Mouse (Mus musculus): ENCODE results near the gene Itih4. TPM values are rescaled to one million over a fixed set of nuclear protein-coding genes. Genes with fewer than 3 reads are reported as not detected.

Itih4 gene
- not detected for total RNA-seq (2021)
- long read RNA-seq, experiment 1 = 0 reads
- long read RNA-seq, experiment 2 = 0 reads

DNA sequence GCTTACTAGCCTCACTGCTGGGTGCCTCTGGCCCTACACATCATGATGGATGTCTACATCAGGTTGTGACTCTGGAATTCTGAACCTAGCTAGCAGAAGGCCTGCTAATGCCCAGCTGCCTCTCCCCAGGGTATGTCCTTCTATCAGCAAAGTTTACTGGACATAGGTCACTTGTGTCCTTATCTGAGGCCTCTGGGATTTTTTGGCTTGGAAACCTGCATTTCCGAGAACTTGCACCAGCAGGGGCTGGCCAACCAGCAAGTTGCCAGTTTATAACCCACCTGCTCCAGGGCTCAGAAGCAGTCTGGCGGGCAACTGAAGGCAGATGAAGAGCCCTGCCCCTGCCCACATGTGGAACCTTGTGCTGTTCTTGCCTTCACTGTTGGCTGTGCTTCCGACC lies at the start of gene Itih4:
Gene Itih4 (plus strand): TSS at position 273 of the 400 bp plus-strand sequence.
- no peak for DNase-seq
- intact Hi-C loops (cut with DNase I; ENCODE audit: low total_unique reads) = loop anchor here (10.0 kb wide), 1 partner anchor 59 kb away; the partner anchor contains the start of gene Itih1

DNA sequence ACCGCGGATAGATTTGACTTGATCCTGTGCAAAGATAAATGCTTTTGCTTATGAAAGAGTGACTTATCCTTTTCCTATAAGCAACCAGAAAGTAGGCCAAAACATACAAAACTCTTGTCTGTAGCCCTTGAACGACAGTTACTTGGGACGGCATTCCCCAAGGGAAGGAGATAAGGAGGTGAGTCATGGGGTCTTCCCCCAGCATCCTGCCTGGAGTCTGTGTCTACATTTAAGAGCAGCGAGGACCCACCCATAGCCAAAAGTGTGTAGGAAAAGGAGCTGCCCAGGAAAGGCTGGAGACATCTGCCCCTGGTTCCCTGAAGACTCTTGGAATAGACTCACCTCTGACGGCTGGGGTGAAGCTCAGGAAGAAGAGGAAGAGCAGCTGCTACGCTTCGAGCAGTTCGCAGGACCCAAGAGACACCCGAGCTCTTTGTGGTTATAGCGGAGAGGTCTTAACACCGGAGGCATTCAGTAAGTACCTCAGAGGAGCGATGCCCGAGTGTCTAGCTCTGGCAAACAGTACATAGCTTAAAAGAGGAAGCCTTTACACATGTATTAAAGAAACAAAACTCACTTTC lies 48.8 kb upstream of the Itih4 start:
- intact Hi-C loops (cut with DNase I; ENCODE audit: low total_unique reads) = no loop called here
- DNase-seq = no peak

DNA sequence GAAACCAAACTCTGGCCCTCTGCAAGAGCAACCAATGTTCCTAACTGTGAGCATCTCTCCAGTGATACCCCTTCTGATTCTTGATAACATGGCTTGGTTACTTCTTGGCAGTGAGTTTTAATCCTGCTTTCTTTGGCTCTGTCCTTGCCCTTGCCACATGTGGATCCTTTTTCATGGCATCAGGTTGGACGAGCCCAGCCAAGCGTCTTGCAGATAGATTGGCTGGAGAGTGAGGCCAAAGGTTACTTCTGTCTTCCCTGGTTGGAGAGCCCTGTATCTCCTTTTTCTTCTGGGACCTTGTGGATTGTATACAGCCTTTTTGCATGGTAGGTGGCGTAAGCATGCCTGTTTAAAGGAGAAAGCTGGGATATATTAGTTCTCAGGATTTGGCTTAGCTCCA lies 42.6 kb upstream of the Itih4 start:
- intact Hi-C loops (cut with DNase I; ENCODE audit: low total_unique reads) = no loop called here
- no peak for DNase-seq

DNA sequence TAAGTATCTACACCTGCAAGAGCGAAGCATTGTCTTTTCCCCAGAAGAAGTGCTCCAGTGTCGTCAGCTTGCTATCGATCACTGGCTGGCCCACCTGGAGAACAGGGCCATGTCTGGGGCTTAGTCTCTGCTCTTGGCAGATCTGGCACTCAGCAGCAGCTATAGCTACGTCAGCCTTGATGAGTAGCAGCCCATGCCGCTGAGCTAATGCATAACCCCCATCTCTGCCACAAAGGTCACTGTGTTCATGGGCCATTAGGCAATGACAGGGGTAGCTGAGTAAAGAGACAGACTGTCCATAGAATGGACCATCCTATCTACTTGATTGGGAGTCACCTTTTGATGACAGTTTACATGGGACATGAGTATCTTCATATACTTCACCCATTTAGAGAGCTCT lies 35.8 kb upstream of the Itih4 start:
- no peak for DNase-seq
- intact Hi-C loops (cut with DNase I; ENCODE audit: low total_unique reads) = no loop called here

DNA sequence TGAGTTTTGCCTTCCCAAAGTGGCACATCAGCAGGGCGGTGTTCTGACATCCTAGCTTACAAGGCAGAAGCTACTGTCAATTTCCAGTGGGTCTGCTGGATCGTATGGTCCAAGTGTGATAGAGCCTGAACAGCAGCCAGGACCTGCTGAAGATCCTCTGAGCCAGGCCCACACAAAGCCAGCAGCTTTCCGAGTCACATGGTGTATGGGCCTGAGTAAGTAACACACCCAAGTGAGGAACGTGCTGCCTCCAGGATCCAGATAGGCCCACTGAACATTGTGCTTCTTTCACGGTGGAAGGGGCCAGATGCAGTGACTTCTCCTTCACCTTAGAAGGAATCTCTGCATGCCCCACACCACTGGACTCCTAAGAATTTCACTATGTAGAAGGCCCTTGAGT lies 34.0 kb upstream of the Itih4 start:
- intact Hi-C loops (cut with DNase I; ENCODE audit: low total_unique reads) = no loop called here
- DNase-seq = peak; percentile 24

DNA sequence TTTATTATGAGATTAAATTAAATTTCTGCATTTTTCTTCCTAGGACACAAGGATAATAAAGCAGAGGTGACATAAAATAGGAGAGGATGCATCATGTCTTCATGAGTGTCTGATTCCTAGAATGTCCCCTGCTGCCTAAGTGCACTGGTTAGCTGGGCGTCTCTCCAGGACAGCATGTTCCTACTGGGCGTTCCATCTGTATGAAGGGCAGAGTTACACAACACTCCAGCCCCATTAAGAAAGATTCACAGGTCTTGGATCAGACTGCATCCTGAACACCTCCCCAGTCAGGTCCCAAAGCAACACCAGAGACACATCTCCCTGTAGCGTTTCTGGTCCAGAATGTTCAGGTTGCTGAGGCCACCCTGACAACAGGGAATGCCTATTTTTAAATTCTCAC lies 31.0 kb upstream of the Itih4 start:
- intact Hi-C loops (cut with DNase I; ENCODE audit: low total_unique reads) = no loop called here
- DNase-seq = peak; percentile 42

DNA sequence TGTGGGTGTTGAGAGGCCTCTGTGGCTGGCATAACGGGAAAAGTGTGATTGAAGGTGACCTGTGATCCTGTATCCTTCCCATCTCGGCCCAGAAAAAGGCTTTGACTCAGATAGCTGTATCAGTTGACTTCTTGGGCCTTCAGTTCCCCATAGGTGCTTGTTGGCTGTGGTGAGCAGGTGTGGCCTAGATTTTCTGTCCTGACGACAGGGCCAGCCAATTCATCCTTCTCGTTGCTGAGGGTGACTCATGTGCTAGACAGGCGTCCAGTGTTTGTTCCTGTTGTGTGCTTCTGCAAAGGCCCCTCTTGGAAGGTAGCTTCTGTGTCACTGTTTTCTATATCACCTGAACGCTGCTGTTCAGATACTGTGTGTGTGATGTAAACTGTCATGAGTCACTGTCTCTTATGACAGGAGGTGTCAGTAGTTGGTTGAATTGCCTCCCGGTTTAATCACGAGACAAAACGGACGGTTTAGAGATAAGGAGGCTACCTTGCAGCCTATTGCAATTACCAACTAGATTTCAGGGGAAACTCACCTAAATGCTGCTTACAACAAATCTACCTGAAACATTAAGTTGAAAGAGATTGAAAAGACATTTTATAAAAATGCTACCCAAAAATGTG lies 29.3 kb upstream of the Itih4 start:
- no peak for DNase-seq
- intact Hi-C loops (cut with DNase I; ENCODE audit: low total_unique reads) = no loop called here

DNA sequence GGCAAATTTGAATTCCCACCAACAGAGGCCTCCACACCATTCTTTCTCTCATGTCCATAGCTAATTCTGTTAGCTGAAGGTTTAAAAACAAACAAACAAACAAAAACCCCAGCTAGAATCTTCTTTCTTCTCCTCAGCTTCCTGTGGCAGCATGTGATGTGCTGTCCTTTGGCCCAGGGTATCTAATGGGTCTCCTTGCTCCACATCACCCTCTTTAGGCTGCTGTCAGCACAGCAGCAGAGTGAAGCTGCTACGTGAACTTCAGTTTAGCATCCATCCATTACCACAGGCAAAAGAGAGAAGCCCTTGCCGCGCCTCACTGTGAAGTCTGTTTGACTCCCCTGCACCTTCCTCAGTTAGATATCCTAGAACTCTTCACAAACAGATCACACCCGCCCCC lies 28.3 kb upstream of the Itih4 start:
- intact Hi-C loops (cut with DNase I; ENCODE audit: low total_unique reads) = no loop called here

DNA sequence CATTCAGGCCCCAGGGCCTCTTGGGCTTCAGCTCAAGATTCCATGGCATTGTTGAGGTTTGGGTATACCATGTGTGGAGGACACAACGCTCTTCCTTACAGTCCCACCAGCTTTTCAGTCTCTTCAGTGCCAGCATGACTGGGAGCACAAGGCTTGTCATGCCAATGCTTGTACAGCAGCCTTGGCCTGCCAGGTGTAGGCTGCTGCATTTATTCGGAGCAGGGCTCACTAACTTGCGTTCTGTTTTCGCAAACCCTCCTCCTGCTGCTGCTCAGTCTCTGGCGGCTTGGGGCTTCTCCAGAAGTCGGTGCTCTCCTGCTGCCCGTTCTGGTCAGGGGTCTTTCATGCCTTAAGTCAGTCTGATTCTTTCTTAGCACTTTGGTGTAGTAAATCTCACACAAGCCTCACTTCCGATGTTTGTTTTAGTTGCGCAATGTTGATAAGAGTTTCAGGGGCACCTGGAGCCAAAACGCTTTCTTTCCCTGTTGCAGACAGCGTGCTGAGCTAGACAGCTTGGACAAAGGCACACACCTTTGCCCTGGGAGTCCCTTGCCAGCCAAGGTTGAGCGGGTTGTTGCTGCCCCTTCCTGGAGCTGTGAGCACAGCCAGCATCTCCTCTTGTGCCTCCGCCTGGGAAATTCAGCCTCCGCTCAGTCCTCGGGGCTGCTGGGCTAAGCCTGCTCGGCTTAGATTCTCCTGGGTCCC lies 24.7 kb upstream of the Itih4 start:
- no peak for DNase-seq
- intact Hi-C loops (cut with DNase I; ENCODE audit: low total_unique reads) = loop anchor here (5.0 kb wide), 1 partner anchor 164 kb away; no protein-coding TSS in a partner anchor

More for the DNA sequence above, 28.3 kb upstream of the Itih4 start:
- DNase-seq = no peak

DNA sequence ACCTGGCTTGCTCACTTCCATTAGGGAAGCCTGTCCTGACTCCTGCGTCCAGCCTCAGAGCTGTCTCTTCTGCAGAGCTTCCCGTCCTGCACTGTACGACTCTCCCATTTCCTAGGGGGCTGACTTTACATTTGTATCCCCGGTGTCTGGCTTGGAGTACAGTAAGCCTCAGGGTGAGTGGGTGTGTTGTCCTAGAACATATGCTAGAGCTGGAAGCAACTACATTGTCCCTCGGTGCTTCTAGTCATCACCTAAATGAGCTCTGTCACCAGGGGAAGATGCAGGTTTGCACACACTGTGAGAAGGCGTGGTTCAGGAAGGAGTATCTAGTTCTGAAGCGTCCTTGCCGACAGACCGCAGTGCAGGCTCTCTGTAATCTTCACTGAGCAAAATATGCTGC lies 23.9 kb upstream of the Itih4 start:
- DNase-seq = no peak
- intact Hi-C loops (cut with DNase I; ENCODE audit: low total_unique reads) = loop anchor here (5.0 kb wide), 1 partner anchor 165 kb away; no protein-coding TSS in a partner anchor

DNA sequence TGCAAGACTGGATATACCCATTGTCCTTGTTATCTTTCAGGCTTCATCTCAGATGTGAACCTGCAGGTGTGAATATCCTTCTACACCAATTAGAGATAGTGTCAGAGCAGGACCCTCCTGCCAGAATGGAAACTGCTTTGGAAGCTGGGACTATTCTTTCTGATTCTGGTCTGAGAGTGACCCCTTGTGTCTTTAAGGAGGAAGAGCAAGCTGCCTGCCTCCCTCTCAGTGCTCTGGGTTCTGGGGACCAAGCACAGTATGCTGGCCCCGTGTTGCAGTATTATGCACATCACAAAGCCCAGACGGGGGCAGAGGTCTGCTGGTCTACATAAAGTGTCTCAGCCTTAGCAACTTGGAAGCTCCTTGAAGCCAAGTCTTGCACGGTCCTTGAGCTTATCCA lies 21.0 kb upstream of the Itih4 start:
- no peak for DNase-seq
- intact Hi-C loops (cut with DNase I; ENCODE audit: low total_unique reads) = no loop called here

DNA sequence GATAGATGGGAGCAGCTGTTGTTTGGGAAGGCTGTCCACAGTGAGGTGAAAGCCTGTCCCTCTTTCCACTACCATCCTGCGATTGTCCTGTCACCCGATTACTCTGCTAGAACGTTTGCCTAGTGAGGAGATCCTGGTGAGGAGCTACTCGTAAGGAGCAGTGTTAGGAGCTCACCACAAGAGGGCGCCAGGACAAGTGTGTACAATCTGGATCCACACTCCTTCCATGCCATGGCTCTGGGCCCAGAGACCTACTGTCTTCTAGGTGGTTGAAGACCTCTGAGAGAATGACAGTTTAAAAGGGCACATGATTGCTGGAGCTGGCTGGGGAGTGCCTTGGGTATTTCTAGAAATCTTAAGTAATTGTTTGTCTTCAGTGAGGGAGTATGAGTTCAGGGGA lies 19.2 kb upstream of the Itih4 start:
- intact Hi-C loops (cut with DNase I; ENCODE audit: low total_unique reads) = no loop called here
- DNase-seq = peak; percentile 85

DNA sequence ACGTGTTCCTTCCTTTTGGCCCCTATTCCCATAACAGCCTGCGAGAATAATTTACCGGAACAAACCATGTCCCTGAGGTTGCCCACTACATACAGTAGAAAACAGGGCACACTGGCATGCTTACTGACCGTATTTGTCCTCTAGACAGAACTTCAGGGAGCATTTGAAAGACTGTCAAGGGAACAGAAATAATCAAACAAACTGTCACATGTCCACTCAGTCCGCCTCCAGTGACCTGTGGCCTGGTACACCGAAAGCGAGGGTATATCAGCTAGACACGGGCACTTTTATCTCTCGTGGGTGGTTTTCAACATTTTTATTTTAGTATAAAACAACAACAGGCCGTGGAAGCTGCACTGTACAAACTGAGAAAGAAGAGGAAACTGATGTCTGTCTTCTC lies 17.4 kb upstream of the Itih4 start:
- DNase-seq = no peak
- intact Hi-C loops (cut with DNase I; ENCODE audit: low total_unique reads) = no loop called here

DNA sequence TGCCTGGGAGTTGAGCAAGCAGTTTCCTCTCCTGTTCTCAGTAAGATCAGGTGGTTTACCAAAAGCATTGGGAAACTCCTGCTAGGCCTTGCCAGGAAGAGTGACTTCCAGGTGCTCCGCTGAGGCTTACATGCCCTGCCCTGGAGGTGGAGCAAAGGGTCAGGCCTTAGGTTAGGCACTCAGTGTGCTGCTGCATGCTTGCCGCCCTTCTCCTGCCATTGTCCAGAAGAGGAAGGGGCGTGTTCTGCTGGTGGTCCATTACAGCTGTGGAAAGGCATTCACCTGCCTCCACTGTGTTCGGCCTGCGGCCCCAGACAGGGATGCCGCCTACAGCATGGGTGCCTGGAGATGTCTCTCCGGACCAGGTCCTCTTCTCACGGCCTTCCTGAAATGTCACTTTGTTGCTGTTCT lies 16.9 kb upstream of the Itih4 start:
- DNase-seq = no peak
- intact Hi-C loops (cut with DNase I; ENCODE audit: low total_unique reads) = no loop called here

DNA sequence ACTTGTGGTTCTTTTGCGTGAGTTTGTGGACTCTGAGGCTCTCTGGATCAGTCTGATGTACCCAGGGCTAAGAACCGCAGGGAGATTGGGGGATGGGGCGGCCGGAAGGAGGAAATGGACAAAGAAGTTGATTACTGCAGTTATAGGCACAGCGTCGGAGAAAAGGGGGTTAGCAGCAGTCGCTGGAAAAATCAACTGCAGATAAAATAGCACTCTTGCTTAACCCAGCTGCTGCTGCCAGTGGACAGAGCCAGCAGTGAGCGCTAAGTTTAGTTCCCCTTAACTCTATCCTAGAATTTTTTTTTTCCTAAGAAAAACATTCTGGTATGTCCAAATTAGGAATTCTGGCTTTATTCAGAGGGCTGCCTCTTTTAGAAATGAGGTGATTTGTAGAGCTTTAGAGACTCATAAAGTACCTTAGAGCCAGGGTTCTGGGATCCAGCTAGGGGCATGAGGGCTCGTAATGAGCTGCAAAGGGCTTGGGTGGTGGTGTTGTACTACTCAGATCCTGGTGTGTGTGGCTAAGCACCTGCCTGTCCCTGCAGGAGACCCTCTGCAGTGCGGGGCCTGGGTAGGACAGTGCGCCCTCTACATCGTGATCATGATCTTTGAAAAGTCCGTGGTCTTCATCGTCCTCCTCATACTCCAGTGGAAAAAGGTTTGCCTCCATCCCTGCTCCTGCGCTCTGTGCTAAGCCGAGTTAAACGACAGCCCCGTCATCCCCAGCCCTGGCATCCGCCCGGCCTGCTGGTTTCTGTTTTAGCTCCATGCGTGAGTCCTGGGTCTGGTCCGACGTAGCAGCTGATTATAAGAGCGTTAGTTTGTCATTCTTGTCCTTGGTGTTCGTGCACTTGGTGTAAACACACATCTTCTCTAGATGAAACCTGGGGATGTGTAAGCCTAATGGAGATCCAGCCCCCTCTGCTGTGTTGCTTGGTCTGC lies 15.8 kb upstream of the Itih4 start:
- DNase-seq = no peak
- intact Hi-C loops (cut with DNase I; ENCODE audit: low total_unique reads) = no loop called here

DNA sequence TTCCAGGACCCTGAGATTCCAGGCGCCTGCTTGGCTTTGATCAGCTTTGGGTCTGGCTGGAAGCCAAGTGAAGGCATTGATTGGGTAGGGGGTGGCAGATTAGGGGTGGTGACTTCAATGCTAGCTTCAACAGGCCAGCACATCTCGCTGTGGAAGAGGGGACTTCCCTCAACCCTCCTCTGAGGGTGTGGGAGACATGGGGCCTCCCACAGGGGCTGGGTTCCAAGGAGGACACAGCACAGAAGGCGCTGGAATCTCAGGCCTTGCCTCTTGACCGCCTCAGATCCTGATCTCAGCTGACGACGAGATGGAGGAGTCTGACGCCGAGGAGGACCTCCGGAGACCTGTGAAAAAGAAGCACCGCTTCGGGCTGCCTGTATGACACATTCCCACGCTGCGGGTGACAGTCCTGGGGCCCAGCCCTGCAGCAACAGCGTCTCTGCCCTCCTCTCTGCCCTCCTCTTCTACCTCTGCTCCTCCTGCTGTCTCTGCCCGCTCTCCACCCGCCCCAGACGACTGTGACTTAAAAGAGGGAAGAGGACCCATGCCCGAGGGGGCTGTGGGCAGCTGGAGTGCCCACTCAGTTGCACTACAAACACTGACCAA lies 12.1 kb upstream of the Itih4 start:
- DNase-seq = no peak
- intact Hi-C loops (cut with DNase I; ENCODE audit: low total_unique reads) = no loop called here

DNA sequence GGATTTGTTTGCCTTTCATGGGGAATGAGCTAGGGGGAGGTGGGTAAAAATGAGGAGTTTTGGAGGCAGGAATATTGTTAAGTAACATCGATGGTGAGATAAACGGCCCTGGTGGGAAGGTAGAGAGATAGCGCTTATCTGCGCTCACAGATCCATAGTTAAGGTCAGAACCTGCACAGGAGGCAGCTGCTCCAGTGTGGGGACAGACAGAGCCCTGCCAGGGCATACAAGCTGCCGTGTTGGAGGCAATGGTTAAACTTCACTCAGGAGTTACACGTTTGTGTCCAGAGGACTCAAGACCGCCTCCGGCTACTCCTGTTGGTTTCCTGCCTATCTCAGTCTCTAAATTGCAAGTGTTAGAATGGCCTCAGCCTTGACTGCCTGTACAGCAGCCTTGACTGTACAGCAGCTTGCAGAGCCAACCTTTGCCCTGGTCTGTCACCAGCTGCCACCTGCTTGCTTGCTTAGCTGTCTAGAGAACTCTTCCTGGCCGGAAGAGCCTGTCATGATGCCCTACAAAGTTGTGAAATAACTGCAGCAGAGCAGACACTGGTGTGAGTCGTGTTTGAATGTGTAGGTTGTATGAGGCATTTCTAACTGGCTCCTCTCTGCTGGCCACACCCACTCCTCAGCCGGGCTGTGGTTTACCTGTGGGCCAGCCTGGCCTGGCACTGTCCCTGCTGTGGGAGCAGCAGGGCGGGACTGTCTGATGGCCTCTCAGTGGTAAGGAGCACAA lies 11.0 kb upstream of the Itih4 start:
- intact Hi-C loops (cut with DNase I; ENCODE audit: low total_unique reads) = no loop called here
- DNase-seq = no peak

DNA sequence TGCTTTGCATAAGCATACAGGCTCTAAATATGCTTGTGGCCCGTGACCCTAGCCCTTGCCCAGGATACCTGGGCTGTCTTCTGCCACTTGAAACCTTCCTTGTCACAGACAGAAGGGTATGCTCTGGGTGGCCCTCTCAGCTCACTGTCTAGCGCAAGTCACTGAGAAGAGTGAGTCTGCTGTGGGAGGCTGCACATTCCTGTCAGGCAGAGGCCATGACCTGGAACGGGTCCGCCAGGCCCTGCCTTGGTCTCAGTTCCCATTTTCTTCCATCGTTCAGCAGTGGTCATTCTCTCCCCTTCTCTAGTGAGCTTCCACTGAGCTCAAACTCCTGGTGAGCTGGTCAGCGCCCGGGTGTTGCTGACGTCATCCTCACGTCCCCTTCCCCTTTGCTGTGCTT lies 10.3 kb upstream of the Itih4 start:
- intact Hi-C loops (cut with DNase I; ENCODE audit: low total_unique reads) = no loop called here
- no peak for DNase-seq

DNA sequence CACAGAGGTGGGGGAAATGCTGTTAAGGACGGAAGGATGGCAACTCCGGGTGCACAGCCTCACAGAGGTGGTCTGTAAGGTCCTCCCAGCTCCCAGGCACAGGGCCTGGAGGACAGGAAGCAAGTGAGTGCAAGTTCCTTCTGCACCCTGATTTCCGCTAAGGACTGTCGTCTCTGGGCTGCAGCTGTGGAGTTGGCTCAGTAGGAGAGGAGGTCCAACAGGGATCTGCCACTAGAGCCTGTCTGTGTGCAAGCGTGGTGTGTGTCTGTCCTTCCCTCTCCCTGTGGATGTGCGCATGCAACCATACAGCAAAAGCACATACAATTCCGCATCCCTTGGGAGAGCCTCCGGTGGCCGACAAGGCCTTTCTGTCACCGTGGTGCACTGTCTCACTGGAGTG lies 9.8 kb upstream of the Itih4 start:
- intact Hi-C loops (cut with DNase I; ENCODE audit: low total_unique reads) = no loop called here
- no peak for DNase-seq

Data from gastrocnemius, postnatal 14 days (tissue).